Mouse (Mus musculus): ENCODE results near the gene Gm49361.

DNA sequence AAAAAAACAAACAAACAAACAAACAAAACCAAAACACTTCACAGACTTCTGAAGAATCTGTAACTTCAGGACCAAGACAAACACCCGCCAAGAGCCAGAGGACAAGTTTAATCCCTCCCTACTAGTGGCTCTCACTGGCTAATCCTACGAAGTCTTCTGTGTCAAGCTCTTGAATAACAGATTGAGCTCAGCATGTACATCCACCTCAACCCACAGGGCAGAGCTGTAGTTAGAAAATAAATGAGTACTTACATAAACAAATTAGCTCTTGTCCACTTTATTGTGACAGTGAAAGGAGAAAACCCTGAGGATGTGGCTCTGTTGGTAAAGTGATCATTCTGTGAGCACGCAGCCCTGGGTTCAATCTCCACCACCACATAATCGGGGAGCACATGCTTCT, 124.2 kb downstream of the Gm49361 start:
- TF ChIP-seq CTCF (IDR thresholded peaks at IDR 0.05; ENCODE audit: borderline replicate concordance, insufficient read depth, low read length) (no peak), POLR2A (IDR thresholded peaks at IDR 0.05; ENCODE audit: low read depth, low read length) (no peak)
